Mouse (Mus musculus): ENCODE data around the gene Coq10a. TPM values are rescaled to one million over a fixed set of nuclear protein-coding genes. Genes with fewer than 3 reads are reported as not detected.
A peak's percentile ranks its signal among the peaks of the same experiment; 100 is the strongest.

Coq10a gene
- total RNA-seq, 2 experiments from 2014 or later, result 433 to 434 TPM

GRCm38 (mm10) chr10:128390366-128390765 lies 21.6 kb upstream of the Coq10a start:
- no peak for DNase-seq
- intact Hi-C loops (cut with DNase I), result no loop called here

- intact Hi-C loops (cut with DNase I), result no loop called here
- DNase-seq, result no peak
These were observed 20.8 kb upstream of the Coq10a start for GRCm38 (mm10) chr10:128389570-128389969.

DNA sequence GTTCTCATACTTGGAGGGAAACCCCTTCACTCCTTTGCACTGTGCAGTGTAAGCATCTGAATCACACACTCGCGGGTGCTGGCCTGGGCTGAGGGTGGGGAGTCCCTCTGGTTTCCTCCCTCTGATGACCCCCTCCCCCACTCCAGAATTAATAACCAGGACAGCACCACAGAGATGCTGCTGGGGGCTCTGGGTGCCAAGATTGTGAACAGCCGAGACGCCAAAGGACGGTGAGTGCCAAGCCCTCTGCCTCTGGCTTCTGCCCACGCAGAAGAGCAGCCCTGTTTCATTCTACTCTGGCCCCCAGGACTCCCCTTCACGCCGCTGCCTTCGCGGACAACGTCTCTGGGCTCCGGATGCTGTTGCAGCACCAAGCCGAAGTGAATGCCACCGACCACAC lies 20.1 kb upstream of the Coq10a start:
- intact Hi-C loops (cut with DNase I), result no loop called here
- DNase-seq, result no peak

DNA sequence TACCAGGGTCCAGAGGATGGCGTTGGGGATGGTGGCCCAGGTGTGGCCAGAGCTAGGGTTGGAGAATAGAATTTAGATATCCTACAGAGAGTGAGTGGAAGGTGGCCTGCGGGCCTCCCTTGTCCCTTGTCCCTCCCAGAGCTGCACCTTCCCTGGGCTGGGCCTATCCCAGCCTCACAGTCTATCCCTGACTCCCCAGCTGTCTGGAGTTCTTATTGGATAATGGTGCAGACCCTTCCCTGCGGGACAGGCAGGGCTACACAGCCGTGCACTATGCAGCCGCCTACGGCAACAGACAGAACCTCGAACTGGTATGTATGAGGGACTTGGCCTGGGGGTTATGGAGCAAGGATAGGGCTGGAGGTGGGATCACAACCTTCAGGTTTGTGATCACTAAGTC lies 17.1 kb upstream of the Coq10a start:
- DNase-seq, result no peak
- intact Hi-C loops (cut with DNase I), result no loop called here

DNA sequence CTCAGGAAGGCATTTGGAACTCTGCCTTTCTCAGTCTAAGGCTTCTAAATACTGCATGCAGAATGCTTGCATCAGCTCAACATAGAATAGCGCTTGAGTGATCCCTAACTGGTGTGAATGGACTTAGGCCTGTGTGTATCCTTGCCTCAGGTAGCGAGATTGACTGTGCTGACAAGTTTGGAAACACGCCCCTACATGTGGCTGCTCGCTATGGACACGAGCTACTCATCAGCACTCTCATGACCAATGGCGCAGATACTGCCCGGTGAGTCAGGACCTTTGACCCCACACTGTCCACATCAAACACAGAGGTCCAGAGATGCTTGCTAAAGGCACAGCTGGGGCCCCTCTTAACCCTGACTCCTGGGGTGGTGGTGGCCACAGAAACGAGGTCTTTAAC lies 13.7 kb upstream of the Coq10a start:
- no peak for DNase-seq
- intact Hi-C loops (cut with DNase I), result no loop called here

DNA sequence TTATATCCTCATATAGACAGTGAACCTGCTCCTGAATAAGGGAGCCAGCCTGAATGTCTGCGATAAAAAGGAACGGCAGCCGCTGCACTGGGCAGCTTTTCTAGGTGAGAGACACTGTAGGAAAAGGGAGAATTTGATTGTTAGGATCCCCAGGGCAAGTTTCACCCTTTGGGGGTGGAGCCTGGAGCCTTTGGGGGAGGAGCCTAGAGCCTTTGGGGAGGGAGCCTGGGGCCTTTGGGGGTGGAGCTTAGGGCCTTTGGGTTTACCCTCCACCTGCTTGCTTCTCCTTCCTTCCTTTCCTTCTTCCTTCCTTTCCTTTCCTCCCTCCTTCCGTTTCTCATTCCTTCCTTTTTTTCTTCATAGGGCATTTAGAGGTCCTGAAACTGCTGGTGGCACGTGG lies 11.8 kb upstream of the Coq10a start:
- no peak for DNase-seq
- intact Hi-C loops (cut with DNase I), result no loop called here

GRCm38 (mm10) chr10:128379260-128379659 lies 10.5 kb upstream of the Coq10a start:
- intact Hi-C loops (cut with DNase I), result loop anchor here (5.0 kb wide), 1 partner anchor 42 kb away; the partner anchor contains the start of gene Cs
- DNase-seq, result peak in 1 of 2 experiments; percentile 29

GRCm38 (mm10) chr10:128378462-128378861 lies 9.7 kb upstream of the Coq10a start:
- intact Hi-C loops (cut with DNase I), result loop anchor here (5.0 kb wide), 1 partner anchor 41 kb away; the partner anchor contains the start of gene Cs
- no peak for DNase-seq

GRCm38 (mm10) chr10:128377940-128378448 lies 9.2 kb upstream of the Coq10a start:
- DNase-seq, result no peak
- intact Hi-C loops (cut with DNase I), result loop anchor here (5.0 kb wide), 1 partner anchor 41 kb away; the partner anchor contains the start of gene Cs

DNA sequence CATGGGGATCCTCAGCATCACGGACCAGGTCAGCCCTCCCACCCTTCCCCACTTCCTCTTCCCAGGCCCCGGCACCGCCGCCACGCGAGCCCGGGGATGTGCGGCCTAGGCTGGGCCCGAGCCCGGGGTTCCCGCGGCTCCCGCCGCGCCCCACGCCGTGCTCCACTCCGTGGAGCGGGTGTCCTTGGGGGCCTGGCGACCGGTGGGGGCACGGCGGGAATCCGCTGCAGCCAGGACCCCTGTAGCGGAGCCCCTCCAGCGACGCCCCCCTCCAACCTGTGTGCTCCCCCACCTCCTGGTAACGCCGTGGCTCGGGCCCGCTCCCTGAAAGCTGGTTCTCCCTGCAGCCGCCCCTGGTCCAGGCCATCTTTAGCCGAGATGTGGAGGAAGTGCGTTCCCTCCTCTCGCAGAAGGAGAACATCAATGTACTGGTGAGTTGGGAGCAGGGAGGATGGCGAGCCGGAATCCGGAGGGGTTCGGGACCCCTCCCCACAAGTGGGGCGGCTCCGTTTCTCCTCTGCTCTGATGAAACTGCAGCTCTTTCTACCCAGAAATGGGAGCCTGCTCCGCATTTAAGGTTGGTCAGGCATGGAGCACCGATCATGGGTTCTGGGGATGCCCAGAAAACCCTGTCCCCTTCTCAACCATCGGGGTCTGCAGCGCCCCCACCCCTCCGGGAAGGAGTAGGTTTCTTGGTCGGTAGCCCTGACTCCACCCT lies 8.6 kb upstream of the Coq10a start:
- intact Hi-C loops (cut with DNase I), result loop anchor here (5.0 kb wide), 1 partner anchor 40 kb away; the partner anchor contains the start of gene Cs
- peak in 1 of 2 experiments; percentile 49 for DNase-seq

- intact Hi-C loops (cut with DNase I), result loop anchor here (5.0 kb wide), 1 partner anchor 39 kb away; the partner anchor contains the start of gene Cs
- DNase-seq, result peak; percentile 83 to 87
These were observed 7.8 kb upstream of the Coq10a start, which contains the start of gene Ankrd52 for GRCm38 (mm10) chr10:128376455-128377211. Gene Ankrd52 (plus strand): TSS chr10:128377115.

DNA sequence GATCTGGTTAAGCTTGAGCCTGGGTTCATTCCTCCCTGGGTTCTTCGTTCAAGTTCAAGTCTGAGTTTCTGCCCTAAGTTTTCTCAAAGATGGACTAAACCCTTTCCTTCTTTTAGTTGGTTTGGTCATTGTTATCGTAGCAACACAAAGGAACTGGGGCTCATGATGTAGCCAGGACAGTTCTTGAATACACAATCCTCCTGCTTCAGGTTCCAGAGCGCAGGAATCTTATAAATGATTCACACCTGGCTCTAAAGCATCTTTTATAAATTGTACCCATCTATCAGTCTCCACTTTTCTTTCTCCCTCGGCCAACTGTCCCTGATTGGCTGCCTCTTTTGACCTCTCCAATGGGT lies 7.3 kb upstream of the Coq10a start:
- intact Hi-C loops (cut with DNase I), result loop anchor here (5.0 kb wide), 1 partner anchor 39 kb away; the partner anchor contains the start of gene Cs

GRCm38 (mm10) chr10:128374393-128374792 lies 5.6 kb upstream of the Coq10a start:
- intact Hi-C loops (cut with DNase I), result no loop called here
- DNase-seq, result no peak

More for the DNA sequence above, 7.3 kb upstream of the Coq10a start:
- no peak for DNase-seq

DNA sequence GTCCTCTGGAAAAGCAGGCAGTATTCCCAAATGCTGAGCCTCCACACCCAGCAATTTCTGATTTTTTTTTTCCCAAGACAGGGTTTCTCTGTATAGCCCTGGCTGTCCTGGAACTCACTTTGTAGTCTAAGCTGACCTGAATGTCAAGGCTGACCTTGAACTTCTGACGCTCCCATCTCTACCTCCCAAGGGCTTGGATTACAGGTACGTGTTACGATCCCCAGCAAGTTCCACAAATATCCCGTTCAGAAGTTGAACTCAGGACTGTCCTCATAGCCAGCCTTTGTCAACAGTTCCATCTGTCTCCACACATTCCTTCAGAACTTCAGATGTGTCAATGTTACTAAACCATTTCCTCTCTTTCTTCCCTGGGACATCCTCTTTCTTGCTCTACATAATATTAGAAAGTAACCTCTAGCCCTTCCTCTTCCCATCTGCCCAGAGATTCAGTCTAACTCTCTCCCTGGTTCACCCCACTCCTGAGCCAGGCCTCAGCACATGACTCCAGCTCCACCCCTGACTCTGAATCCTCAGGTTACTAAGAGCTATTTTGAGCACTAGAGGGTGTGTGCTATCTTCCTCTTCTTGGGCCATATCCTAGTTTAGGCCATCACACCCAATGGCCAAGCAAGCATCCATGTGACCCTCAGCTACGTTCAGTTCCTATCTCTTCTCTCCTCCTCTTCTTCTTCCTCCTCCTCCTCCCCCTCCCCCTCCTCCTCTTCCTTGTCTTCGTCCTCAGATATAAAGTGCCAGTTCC lies 4.4 kb upstream of the Coq10a start:
- DNase-seq, result no peak
- intact Hi-C loops (cut with DNase I), result no loop called here

GRCm38 (mm10) chr10:128372142-128372541 lies 3.3 kb upstream of the Coq10a start:
- intact Hi-C loops (cut with DNase I), result no loop called here
- DNase-seq, result no peak

GRCm38 (mm10) chr10:128370601-128371000 lies 1.8 kb upstream of the Coq10a start:
- intact Hi-C loops (cut with DNase I), result no loop called here
- no peak for DNase-seq

- DNase-seq, result no peak
- intact Hi-C loops (cut with DNase I), result no loop called here
These were observed 1.2 kb upstream of the Coq10a start for GRCm38 (mm10) chr10:128370021-128370420.

DNA sequence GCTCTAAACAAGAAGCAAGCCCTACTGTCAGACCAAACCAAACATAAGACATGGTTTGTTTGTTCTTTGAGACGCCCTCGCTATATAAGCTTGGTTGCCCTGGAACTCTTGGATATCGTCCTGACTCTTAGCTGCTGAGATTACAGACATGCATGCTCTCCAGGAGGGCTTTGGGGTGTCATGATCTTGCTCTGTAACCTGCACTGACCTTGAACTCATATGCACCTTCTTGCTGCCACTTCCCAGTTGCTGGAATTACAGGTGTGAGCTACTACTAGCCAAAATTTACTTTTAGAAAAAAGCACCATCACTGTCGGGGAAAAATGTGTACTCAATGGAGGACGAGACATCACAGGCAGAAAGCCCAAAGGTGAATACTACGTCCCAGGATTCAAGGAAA lies 802 bp upstream of the Coq10a start:
- intact Hi-C loops (cut with DNase I), result no loop called here
- no peak for DNase-seq

GRCm38 (mm10) chr10:128369218-128369543 lies 384 bp upstream of the Coq10a start:
- DNase-seq, result no peak
- intact Hi-C loops (cut with DNase I), result no loop called here

- DNase-seq, result no peak
- intact Hi-C loops (cut with DNase I), result no loop called here
These were observed 847 bp downstream of the Coq10a start for GRCm38 (mm10) chr10:128367899-128368401.
